Mouse (Mus musculus) ovary, postnatal 14 days (tissue): Measurements from ENCODE around the gene 0610037L13Rik.

Source experiments
- DNase-seq: peaks from one replicate; pipeline ENCODE4 v3.0.0; 2022; ENCODE audit warnings: low spot score

0610037L13Rik gene

DNA sequence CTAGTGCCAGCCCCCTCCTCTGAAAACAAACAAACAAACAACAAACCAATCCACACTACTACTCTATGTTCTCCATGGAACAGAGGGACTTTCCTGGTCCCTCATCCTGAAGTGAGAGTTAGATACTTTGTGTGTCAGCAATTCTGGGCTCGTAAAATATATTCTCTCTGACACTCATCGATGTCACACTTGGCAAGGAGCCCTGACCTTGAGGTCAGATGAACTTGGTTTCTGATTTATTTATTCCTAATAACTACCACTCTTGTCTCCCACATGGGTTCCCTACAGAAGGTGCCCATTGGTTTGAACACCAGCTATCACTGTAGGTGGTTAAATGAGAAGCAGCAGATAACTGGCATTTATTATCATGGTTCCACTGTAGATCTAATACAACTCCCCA, 30.7 kb downstream of the 0610037L13Rik start:
- DNase-seq = no peak

DNA sequence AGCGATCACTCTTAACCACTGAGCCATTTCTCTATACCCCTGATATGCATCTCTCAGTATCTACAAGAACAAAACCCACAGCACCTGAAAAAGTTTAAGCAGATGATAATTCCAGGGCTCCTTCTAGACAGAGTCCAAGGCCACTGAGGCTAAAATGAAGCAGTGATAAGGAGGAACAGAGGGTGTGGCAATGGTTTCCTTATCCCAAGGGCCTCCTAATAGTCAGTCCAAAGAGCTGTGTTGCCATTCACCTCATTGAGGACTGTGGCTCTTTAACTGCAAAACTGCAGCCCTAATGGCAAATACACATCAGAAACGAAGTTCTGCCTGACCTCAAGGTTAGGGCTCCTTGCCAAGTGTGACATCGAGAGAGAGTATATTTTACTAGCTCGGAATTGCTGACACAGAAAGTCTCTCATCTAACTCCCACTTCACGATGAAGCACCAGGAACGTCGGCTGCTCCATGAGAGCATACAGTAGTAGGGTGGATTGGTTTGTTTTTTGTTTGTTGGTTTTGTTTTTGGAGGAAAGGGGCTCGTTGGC, 31.6 kb downstream of the 0610037L13Rik start:
- DNase-seq = peak; percentile 37

DNA sequence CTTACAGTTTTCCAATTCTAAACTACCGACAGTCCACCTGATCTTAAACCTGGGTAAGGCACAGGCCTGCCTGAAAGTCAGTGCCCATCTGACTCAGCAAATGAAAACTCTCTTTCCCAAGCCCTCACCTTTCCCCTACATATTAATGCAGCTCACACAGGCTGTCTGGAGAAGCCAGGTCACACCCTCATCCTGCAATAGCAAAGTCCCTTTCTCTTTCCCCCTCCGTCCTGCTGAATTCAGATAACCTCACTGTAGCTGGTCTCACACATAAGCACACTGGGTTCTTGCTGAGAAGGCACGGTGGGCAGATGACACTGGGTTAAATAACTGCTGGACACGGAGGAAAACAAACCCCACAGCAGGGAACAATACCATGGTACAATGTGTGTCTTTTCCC, 32.3 kb downstream of the 0610037L13Rik start:
- no peak for DNase-seq

DNA sequence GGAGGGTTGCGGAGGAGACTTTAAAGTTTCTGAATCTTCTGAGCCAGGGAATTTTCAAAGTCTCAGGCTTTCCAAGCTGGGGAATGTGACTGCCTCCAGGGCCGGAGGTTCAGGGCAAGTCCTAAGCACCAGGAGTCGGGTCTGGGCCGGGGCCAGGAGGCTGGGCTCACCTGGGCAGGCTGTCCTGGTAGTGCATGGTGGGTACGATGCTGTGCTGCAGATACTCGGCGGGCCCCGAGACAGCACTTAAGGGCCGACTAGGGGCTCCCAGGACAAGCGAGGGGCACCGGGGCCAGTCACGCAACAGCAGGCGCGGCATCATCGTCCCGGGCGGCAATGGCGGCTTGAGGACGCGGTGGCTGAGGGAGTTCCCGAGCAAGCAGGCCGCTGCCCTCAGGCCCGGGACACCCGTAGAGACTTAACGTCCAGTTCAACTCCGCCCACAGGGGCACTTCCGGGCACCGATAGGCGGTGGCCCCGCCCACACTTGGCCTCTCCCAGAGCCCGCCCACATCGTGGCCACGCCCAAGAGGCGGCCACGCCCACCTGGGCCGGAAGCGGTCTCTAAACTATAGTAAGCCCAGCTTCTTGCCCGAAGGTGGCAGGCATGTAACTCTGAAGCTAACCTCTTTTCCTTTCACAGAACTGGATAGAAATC, 33.7 kb downstream of the 0610037L13Rik start, which contains the start of gene Cpt2:
Gene Cpt2 (minus strand): TSS at position 466 of the 658 bp plus-strand sequence.
- DNase-seq = peak; percentile 94

DNA sequence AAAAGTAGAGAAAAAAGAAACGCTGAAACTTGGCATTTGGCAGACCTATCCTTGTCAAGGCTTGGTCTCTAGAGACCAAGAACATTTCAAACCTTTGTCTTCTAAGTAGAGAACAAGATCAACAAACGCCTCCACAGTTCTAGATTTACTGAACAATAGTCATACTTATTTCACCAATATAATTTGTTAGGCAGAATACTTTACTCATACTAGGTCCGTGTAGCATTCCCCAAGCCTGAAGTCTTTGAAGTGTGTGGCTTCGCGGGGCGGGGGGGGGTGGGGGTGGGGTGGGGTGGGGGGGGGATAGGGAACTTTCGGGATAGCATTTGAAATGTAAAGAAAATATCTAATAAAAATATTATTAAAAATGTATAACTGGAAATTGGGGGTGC, 34.2 kb downstream of the 0610037L13Rik start:
- no peak for DNase-seq

DNA sequence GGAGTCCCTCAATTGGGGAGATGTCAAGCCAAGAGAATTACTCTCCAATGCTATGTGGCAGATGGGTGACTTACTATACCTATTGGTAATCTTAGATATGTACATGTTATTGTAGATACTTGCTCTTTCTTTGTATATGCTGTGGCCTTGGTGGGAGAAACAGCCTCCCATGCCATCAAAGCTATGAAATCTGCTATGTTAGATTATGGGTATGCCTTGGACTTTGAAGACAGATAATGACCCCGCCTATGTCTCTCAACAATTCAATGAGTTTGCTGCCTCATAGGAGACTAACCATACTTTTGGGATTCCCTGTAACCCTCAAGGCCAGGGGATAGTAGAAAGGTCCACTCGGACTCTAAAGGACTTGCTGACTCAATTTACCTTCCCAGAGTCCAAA, 38.7 kb downstream of the 0610037L13Rik start:
- DNase-seq = no peak

DNA sequence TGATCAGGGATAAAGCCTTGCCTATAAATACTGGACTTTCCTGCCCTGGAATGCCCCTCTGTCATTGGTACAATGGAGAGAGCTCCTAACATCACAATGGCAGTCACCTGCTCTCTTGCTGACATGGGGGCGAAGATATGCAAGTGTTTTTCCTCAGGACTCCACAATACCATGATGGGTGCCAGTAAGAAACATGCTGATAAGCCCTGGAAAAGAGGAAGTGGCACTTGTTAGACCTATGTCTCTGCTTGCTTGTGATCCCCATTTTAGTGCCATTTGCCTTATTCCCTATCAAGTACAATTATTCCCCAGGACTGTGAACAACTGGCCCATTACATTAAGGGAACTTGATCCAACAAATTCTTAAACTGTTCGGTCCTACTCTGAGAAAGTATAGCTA, 39.1 kb downstream of the 0610037L13Rik start:
- no peak for DNase-seq

DNA sequence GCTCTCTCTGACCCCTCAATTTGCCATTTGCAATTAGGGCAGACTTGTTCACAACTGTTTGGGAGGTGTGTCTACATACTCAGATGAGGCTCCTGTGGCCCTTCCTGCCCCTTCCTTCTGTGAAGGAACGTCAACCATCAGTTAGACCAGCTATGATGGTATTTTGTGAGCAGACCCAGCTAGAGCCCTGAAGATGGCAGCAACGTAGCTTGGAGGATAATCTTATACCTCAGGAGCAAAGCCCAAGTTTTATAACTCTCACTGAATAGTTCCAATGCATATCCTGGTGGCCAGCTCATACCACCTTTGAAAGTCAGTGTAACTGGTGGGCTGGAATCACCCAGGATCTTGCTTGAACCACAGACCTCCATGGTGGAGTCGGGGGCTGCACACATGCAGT, 41.8 kb downstream of the 0610037L13Rik start:
- no peak for DNase-seq

DNA sequence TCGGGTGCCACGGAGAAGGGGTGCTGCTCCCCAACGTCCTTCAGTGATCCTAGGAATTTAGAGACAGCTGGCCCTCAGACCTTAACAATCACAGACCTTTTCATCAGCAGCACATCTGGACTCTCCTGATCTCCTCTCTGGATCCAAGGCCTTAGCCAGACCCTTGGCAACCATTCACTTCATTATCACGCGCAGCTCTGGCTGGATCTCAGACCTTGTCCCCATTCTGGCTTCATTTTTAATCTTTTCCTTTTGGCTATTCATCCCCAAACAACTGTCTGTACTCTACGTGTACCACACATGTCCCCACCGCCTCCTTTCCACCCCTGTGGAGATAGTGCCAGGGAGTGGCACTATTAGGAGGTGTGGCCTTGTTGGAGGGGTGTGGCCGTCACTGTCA, 43.6 kb downstream of the 0610037L13Rik start:
- no peak for DNase-seq

DNA sequence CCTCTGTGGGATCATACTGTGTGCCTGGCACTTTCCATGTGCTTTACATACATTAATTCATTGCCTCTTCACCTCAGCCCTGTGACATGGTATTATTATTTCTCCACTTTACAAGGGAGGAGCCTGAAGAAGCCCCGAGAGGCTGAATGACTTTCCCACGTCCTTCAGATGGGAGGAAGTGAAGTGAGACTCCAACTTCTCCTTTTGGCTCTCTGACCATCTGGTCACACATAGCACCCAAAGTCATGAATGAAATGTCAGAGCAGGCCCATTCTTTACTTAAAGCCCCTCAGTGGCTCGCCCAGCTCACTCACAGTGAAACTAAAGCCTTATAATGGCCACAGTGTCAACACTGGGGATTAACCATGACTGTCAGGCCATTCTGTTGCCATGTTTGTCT, 45.6 kb downstream of the 0610037L13Rik start:
- no peak for DNase-seq

DNA sequence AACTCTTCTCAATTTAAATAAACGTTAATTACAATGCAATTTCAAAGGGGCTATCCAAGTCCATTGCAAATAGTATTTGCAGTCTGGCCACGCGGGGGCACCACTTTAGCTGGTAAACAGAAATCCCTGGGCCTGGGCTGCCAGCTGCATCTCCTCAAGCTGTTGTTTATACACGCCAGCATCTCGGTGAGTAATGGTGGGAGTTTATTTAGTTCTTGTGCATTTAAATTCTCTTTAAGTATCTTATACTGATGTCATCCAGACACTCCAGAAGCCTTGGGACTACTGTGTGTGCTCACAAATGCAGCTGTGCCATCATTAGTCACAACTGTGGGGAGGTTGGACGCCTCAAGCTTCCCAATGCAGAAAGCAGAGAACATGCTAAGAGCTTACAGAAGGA, 47.7 kb downstream of the 0610037L13Rik start:
- peak; percentile 68 for DNase-seq

DNA sequence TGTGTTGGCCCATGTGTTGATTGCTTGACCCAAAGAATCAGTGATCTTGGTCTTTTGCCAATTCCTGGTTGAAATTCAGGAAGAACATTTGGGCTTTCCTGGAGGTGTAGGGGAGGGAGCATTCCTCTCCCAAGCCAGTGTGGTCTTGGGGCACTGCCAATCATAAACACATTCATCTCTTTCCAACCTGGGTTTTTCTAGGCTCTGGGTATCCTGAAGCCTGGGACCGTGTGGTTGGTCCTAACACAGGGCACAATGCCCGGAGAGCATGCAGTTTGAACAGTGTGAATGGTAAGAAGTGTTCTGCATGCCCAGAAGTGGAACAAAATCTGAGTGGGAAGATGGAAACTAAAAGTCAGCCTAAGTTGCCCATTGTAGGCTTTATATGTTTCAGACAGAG, 48.5 kb downstream of the 0610037L13Rik start:
- DNase-seq = no peak

DNA sequence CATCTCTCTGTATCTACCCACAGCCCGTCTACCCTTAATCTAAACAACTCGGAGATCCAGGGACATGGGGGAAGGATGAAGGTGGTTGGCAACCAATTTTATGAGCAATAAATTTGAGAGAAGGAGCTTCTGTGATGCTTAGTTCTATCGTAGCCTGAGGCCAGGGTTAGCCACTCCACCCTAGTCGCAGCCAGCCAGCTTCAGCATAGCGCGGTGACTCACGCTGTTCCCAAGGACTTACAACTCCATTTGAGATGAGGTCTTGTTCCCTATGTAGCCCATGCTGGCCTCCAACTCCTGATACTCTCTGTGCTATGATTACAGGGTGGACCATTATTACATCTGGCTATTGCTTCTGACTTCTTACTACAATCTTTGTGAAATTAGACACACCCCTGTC, 53.1 kb downstream of the 0610037L13Rik start:
- DNase-seq = no peak

DNA sequence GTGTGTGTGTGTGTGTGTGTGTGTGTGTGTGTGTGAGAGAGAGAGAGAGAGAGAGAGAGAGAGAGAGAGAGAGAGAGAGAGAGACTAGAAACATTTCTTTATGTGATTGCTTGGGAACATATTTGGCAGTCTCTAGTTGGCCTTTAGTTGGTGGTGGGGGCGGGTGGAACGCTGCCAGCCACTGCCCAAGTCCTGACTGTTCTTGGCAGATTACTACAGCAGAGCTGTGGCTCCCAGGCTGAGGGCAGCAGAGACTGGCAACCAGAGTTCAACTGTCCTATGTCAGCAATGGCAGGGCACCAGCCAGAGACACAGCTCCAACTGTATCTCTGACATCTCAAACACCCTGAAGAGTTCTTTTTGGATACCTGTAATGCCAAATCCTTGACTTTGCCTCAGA, 54.5 kb downstream of the 0610037L13Rik start:
- DNase-seq = no peak
